Mouse (Mus musculus) forebrain, postnatal 0 days (tissue): ENCODE data around the gene Olfr1404. TPM values are rescaled to one million over a fixed set of nuclear protein-coding genes. Genes with fewer than 3 reads are reported as not detected.
"Not testable (repeated sequence)": the region's sequence is repeated elsewhere in the genome, so short reads cannot be mapped to it uniquely, and the experiment has no call there.

Source experiments
- ATAC-seq: fragments of 200-750 bp; cut with Nextera tagmentation; 2 replicates; pipeline ENCODE4 v1.8.0; 2017; ENCODE audit warnings: mild to moderate bottlenecking, moderate library complexity
- DNase-seq: peaks from one replicate; pipeline ENCODE4 v3.0.0-alpha.2; 2015
- H3K27ac ChIP-seq: fragments of 300-500 bp; sonication (generic); 2 replicates; pipeline ENCODE4 v1.5.1; 2014; ENCODE audit warnings: low read depth, mild to moderate bottlenecking, antibody characterized with exemption, low read length, moderate library complexity, mixed read lengths
- H3K27me3 ChIP-seq: fragments of 300-500 bp; sonication (generic); 2 replicates; pipeline ENCODE4 v1.6.1; 2014; ENCODE audit warnings: mild to moderate bottlenecking, low read length, mixed read lengths; ENCODE audit not compliant: insufficient read depth
- H3K36me3 ChIP-seq: fragments of 300-500 bp; sonication (generic); 2 replicates; pipeline ENCODE4 v1.6.1; 2014; ENCODE audit warnings: mild to moderate bottlenecking, moderate library complexity; ENCODE audit not compliant: insufficient read depth
- H3K4me1 ChIP-seq: fragments of 300-500 bp; sonication (generic); 2 replicates; pipeline ENCODE4 v1.6.1; 2014; ENCODE audit warnings: antibody characterized with exemption; ENCODE audit not compliant: insufficient read depth
- H3K4me2 ChIP-seq: fragments of 300-500 bp; sonication (generic); 2 replicates; pipeline ENCODE4 v1.6.1; 2014; ENCODE audit warnings: low read depth, mild to moderate bottlenecking, moderate library complexity
- H3K4me3 ChIP-seq: fragments of 300-500 bp; sonication (generic); 2 replicates; pipeline ENCODE4 v1.5.1; 2014; ENCODE audit warnings: low read depth, low read length, mixed read lengths
- H3K9ac ChIP-seq: fragments of 300-500 bp; sonication (generic); 2 replicates; pipeline ENCODE4 v1.6.1; 2014; ENCODE audit warnings: mild to moderate bottlenecking
- H3K9me3 ChIP-seq: fragments of 300-500 bp; sonication (generic); 2 replicates; pipeline ENCODE4 v1.6.1; 2016; ENCODE audit warnings: low read length
- CTCF ChIP-seq: sonication (generic); IDR thresholded peaks from 2 replicates; pipeline ENCODE4 v1.5.1; 2016; ENCODE audit warnings: antibody characterized with exemption, control low read depth, low read depth
- WGBS: fragments of 180-500 bp; shearing (Covaris S2); extraction: QIAGEN DNeasy Blood & Tissue Kit; methylation state at CpG from one replicate; pipeline ENCODE4 v1.1.7; 2014; 5-methylcytosine and 5-hydroxymethylcytosine counted together
- polyA plus RNA-seq: library from polyadenylated mRNA; unstranded; fragments of >200 nt; fragmentation: Nextera tagmentation; extraction: Ambion mirVana; gene quantifications from 2 replicates; pipeline ENCODE4 v1.2.1, GENCODE M21; 2015
- total RNA-seq: library from RNA; depleted of rRNA; stranded (reverse); fragments of >200 nt; gene quantifications from 2 replicates; pipeline ENCODE4 v1.2.3, GENCODE M21; 2014; rRNA removed

The Olfr1404 gene
- total and polyA plus RNA-seq, 2 experiments from 2014 or later = not detected

DNA sequence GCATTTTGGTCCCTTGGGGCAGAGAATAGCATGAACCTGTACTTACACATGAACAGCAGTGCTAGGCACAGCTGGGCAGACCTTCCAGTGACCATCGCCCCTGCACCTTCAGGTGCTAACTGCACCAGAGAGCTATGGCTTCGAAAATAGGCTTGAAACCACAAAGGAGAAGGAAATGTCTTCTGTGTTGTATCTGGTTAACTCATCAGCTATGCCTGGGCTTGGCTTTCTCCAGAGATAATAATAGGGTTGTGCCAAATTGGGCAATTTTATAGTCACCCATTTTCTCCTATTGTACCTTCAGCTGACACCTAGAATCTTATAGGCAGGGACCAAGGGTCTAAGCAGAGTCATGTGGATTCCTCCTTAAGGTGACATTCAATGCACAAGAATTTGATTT lies 14.9 kb downstream of the Olfr1404 start, which contains the start of gene Fcer1a:
TSS of gene Fcer1a (minus strand) at position 134 of the 400 bp plus-strand sequence.
- Histone ChIP-seq H3K4me1 (no peaks in the 10 kb centered on the region), H3K9me3 (no peaks in the 10 kb centered on the region), H3K27me3 (no peaks in the 10 kb centered on the region), H3K4me2 (no peak within 1 kb of the TSS), H3K36me3 (no peaks in the 10 kb centered on the region), H3K4me3 (no peak within 1 kb of the TSS), H3K9ac (no peak within 1 kb of the TSS), H3K27ac (no peak within 1 kb of the TSS)
- ATAC-seq (no peak), DNase-seq (no peak)
- no peak for TF ChIP-seq CTCF
- WGBS = 93% methylated on average over 2 of the region's 2 CpGs

DNA sequence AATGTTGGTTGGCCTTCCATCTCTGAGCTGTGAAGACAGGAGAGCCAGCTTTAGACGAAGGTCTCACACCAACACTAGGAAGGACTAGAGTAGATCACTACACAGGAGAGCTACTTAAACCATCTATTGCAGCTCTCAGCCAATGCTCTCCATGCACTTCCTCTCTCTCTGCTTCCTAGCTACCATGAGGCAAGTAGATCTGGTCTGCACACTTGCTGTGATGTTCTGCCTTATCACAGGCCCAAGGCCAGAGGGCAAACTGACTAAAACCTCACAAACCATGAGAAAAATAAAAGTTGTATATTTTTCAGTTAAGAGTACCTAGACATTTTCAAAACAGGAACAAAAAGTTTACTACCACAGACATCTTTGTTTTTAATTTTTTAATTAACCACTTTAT lies 24.8 kb downstream of the Olfr1404 start:
- not testable (repeated sequence) for H3K4me3 ChIP-seq, ATAC-seq, H3K27me3 ChIP-seq, H3K27ac ChIP-seq, H3K36me3 ChIP-seq, H3K4me1 ChIP-seq, H3K9ac ChIP-seq, DNase-seq, H3K9me3 ChIP-seq, H3K4me2 ChIP-seq
- 91% methylated on average over 1 of the region's 1 CpGs for WGBS

DNA sequence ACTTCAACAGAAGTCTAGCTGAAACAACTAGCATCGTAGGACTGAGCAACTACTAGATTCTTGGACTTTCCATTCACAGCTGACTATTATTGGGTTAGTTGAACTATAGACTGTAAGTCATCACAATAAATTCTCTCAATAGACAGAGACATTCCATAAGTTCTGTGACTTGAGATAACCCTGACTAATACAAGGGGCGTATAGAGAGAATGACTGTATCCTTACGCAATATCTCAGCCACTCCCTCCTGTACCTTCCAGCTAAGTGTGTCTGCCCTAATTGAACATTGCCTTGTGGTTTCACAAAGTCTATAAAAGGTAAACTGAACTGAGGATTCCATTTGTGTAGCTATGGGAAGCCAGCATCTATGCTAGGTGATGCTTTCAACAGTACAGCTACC lies 37.7 kb downstream of the Olfr1404 start:
- H3K9ac ChIP-seq = no peak overlapping the region
- no peak for TF ChIP-seq CTCF
- no peaks in the 10 kb centered on the region for H3K27me3 ChIP-seq
- H3K4me2 ChIP-seq = no peak overlapping the region
- H3K4me3 ChIP-seq = no peak overlapping the region
- no peak for ATAC-seq
- no peaks in the 10 kb centered on the region for H3K4me1 ChIP-seq
- DNase-seq = no peak
- H3K36me3 ChIP-seq = no peaks in the 10 kb centered on the region
- 95% methylated on average over 3 of the region's 3 CpGs for WGBS
- H3K9me3 ChIP-seq = no peaks in the 10 kb centered on the region
- H3K27ac ChIP-seq = no peak overlapping the region

DNA sequence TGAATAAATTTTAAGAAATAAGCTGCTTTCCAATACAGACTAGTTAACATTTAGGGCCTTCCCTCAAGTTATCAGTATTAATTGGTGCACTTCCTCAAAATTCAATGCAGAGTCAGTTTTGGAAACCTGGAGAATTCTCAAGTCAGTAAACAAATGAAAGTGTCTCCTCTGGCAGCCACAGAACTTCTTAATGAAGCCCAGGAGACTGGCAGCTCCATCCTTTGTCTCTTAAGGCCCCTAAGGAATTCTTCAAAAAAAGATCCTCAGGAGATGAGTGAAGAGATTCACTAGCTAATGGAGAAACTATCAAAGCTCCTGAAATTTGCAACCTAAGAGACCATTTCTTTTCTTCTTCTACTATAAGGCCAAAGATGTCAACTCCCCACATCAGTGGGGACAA lies 53.5 kb downstream of the Olfr1404 start, which contains the start of gene Olfr418:
TSS of gene Olfr418 (plus strand) at position 301 of the 400 bp plus-strand sequence.
- no peak for TF ChIP-seq CTCF
- Histone ChIP-seq H3K4me2 (no peak within 1 kb of the TSS), H3K27me3 (no peaks in the 10 kb centered on the region), H3K9me3 (no peaks in the 10 kb centered on the region), H3K4me1 (no peaks in the 10 kb centered on the region), H3K27ac (no peak within 1 kb of the TSS), H3K36me3 (no peaks in the 10 kb centered on the region), H3K9ac (no peak within 1 kb of the TSS), H3K4me3 (no peak within 1 kb of the TSS)
- ATAC-seq (no peak), DNase-seq (no peak)

Other genes starting within 250 kb of the Olfr1404 start
- gene Olfr1408, start 75.0 kb upstream of the Olfr1404 start, total RNA-seq = not detected in 2 replicates
- gene Olfr1408, start 75.0 kb upstream of the Olfr1404 start, polyA plus RNA-seq = not detected in 2 replicates
- not detected in 2 replicates for gene Olfr1406, start 21.8 kb upstream of the Olfr1404 start, total RNA-seq
- gene Olfr1406, start 21.8 kb upstream of the Olfr1404 start, polyA plus RNA-seq = not detected in 2 replicates
- gene Olfr218, start 14.6 kb upstream of the Olfr1404 start, total RNA-seq = not detected in 2 replicates
- not detected in 2 replicates for gene Olfr218, start 14.6 kb upstream of the Olfr1404 start, polyA plus RNA-seq
- gene Fcer1a, start 14.8 kb downstream of the Olfr1404 start, total RNA-seq = not detected in 2 replicates
- gene Fcer1a, start 14.8 kb downstream of the Olfr1404 start, polyA plus RNA-seq = 0.18 TPM in 1 of 2 replicates, not detected in the other
- gene Olfr418, start 53.6 kb downstream of the Olfr1404 start, total RNA-seq = 0.05 TPM in 1 of 2 replicates, not detected in the other
- not detected in 2 replicates for gene Olfr418, start 53.6 kb downstream of the Olfr1404 start, polyA plus RNA-seq
- gene Mptx2, start 65.4 kb downstream of the Olfr1404 start, total RNA-seq = not detected in 2 replicates
- gene Mptx2, start 65.4 kb downstream of the Olfr1404 start, polyA plus RNA-seq = not detected in 2 replicates
- 29.0 and 32.8 TPM in 2 replicates for gene Ackr1, start 121.4 kb downstream of the Olfr1404 start, total RNA-seq
- 11.5 and 14.0 TPM in 2 replicates for gene Ackr1, start 121.4 kb downstream of the Olfr1404 start, polyA plus RNA-seq
- gene Aim2, start 138.5 kb downstream of the Olfr1404 start, total RNA-seq = 2.3 and 4.5 TPM in 2 replicates
- gene Aim2, start 138.5 kb downstream of the Olfr1404 start, polyA plus RNA-seq = 1.1 and 1.8 TPM in 2 replicates
- 278 and 354 TPM in 2 replicates for gene Cadm3, start 155.3 kb downstream of the Olfr1404 start, total RNA-seq
- gene Cadm3, start 155.3 kb downstream of the Olfr1404 start, polyA plus RNA-seq = 25.6 and 41.0 TPM in 2 replicates